Mouse (Mus musculus): Measurements from ENCODE around the gene Fbn1. TPM values are rescaled to one million over a fixed set of nuclear protein-coding genes. Genes with fewer than 3 reads are reported as not detected.

The Fbn1 gene
- polyA plus RNA-seq, 1 experiment from 2014 or later: 32.5 TPM

- 51% methylated on average over 8 of the region's 8 CpGs for WGBS
- no peaks in the 10 kb centered on the region for H3K36me3 ChIP-seq
- no peak overlapping the region for H3K9ac ChIP-seq
- H3K9me3 ChIP-seq: no peaks in the 10 kb centered on the region
- no peak overlapping the region for H3K4me3 ChIP-seq
- no peaks in the 10 kb centered on the region for H3K27me3 ChIP-seq
- no peak for ATAC-seq (ENCODE audit: borderline replicate concordance, extremely low read depth, low FRiP score, low TSS enrichment)
- peaks cover 16% of the 10 kb centered on the region for H3K4me1 ChIP-seq
- H3K27ac ChIP-seq: no peak overlapping the region
- no peak overlapping the region for H3K4me2 ChIP-seq
Observed at GRCm38 (mm10) chr2:125449361-125449760, 58.4 kb downstream of the Fbn1 start.

DNA sequence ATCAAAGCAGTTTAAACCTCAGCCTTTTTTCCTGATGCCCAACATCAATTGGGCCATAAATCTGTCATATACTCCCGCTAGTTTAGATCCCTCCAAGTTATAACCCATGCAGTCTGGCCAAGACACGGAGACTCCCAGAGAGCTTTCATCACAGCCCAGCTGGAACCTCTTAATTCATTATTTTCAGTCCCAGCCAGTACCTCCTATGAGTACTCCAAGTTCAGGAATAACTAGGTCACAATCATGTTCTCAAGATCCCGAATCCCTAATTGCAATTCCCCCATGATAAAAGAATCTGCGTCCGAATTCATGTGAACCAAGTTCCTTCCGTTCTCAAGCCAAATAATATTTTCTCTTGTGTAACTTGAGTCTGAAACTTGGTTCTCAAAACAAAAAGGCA lies 58.9 kb downstream of the Fbn1 start:
- no peak overlapping the region for H3K9ac ChIP-seq
- WGBS: 53% methylated on average over 6 of the region's 6 CpGs
- H3K36me3 ChIP-seq: no peaks in the 10 kb centered on the region
- H3K9me3 ChIP-seq: no peaks in the 10 kb centered on the region
- H3K4me3 ChIP-seq: no peak overlapping the region
- no peak overlapping the region for H3K4me2 ChIP-seq
- ATAC-seq (ENCODE audit: borderline replicate concordance, extremely low read depth, low FRiP score, low TSS enrichment): no peak
- no peak overlapping the region for H3K27ac ChIP-seq
- peaks cover 16% of the 10 kb centered on the region for H3K4me1 ChIP-seq
- H3K27me3 ChIP-seq: no peaks in the 10 kb centered on the region

DNA sequence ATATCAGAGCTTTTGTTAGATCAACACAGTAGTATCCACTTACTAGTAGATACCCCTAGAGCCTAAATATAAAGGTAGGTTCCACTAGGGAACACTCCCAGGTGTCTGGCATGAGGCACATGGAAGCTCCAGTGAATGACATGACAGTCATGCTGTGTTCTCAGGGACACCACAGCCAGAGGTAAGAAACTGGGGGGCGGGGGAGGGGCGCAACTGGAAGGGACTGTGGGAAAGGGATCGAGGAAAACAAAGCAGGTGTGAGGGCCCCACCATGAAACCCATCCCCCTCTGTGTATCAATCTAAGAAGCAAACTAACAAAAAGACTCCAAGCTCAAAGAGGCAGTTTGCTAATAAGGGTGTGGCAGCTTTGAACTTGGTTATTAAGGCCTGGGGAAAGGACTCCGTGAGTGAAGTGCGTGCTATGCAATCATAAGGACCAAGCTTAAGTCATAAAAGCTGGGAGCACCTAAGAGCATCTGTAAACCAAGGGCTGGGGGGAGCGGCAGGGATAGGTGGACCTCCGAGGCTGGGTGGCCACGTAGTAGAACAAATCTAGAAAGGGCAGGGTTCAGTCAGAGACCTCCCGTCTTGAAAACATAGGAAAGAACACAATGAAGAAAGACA lies 60.4 kb downstream of the Fbn1 start:
- no peak overlapping the region for H3K4me2 ChIP-seq
- no peak overlapping the region for H3K27ac ChIP-seq
- no peaks in the 10 kb centered on the region for H3K36me3 ChIP-seq
- no peaks in the 10 kb centered on the region for H3K9me3 ChIP-seq
- H3K4me1 ChIP-seq: peaks cover 16% of the 10 kb centered on the region
- WGBS: 69% methylated on average over 9 of the region's 9 CpGs
- H3K4me3 ChIP-seq: no peak overlapping the region
- no peak overlapping the region for H3K9ac ChIP-seq
- ATAC-seq (ENCODE audit: borderline replicate concordance, extremely low read depth, low FRiP score, low TSS enrichment): 0 out of 2 replicates have a peak, but pooled peaks have one; percentile 41
- no peaks in the 10 kb centered on the region for H3K27me3 ChIP-seq

DNA sequence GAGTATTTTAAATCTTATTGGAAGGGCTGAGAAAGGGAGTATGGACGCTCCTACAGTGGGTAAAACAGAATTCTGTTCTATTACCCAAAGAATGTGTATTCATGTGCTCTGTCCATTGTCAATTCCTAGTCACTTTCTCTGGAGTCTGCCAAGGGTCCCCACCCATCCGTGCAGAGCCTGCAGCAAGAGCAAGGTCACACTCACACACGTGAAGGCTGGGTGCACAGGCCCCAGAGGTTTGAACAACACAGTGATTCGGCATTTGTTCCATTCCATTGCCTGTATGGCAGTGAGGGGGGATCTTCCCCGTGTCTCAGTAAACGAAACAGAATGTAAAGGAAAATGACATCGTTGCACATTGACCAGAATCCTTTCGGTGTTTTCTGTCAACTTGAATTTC lies 69.4 kb downstream of the Fbn1 start:
- Histone ChIP-seq H3K36me3 (no peaks in the 10 kb centered on the region), H3K9ac (no peak overlapping the region), H3K4me1 (no peaks in the 10 kb centered on the region), H3K27ac (no peak overlapping the region), H3K27me3 (no peaks in the 10 kb centered on the region), H3K4me2 (no peak overlapping the region), H3K9me3 (no peaks in the 10 kb centered on the region), H3K4me3 (no peak overlapping the region)
- no peak for ATAC-seq (ENCODE audit: borderline replicate concordance, extremely low read depth, low FRiP score, low TSS enrichment)
- 77% methylated on average over 8 of the region's 8 CpGs for WGBS

- H3K4me3 ChIP-seq: no peak overlapping the region
- no peak overlapping the region for H3K9ac ChIP-seq
- no peak for ATAC-seq (ENCODE audit: borderline replicate concordance, extremely low read depth, low FRiP score, low TSS enrichment)
- H3K27me3 ChIP-seq: no peaks in the 10 kb centered on the region
- H3K9me3 ChIP-seq: no peaks in the 10 kb centered on the region
- no peak overlapping the region for H3K4me2 ChIP-seq
- no peaks in the 10 kb centered on the region for H3K36me3 ChIP-seq
- 70% methylated on average over 7 of the region's 7 CpGs for WGBS
- no peaks in the 10 kb centered on the region for H3K4me1 ChIP-seq
- H3K27ac ChIP-seq: no peak overlapping the region
Observed at GRCm38 (mm10) chr2:125436240-125436639, 71.6 kb downstream of the Fbn1 start.

DNA sequence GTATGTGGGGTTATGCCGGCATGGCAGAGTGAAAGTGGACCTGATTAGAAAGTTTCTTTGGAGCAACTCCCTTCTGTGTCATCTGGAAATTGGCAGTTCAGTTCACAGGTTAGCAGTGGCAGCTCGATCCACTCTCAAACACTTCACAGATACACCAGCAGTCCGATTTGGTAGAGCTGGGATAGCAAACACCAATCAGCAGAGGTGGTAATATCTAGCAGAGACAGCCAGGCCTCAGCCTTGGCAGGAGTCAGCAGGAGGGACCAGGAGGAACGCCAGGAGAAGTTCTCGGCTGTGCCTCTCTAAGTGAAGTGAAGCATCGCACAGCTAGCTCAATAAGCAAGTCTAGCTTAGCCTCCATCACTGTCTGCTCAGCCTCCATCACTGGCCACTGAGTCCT lies 74.3 kb downstream of the Fbn1 start:
- Histone ChIP-seq H3K4me2 (no peak overlapping the region), H3K4me1 (0 out of 2 replicates have a peak, but pooled peaks cover 1% of the 10 kb centered on the region), H3K9ac (no peak overlapping the region), H3K9me3 (no peaks in the 10 kb centered on the region), H3K27me3 (no peaks in the 10 kb centered on the region), H3K4me3 (no peak overlapping the region), H3K27ac (no peak overlapping the region), H3K36me3 (no peaks in the 10 kb centered on the region)
- no peak for ATAC-seq (ENCODE audit: borderline replicate concordance, extremely low read depth, low FRiP score, low TSS enrichment)
- WGBS: 85% methylated on average over 6 of the region's 6 CpGs

- no peak for ATAC-seq (ENCODE audit: borderline replicate concordance, extremely low read depth, low FRiP score, low TSS enrichment)
- no peak overlapping the region for H3K9ac ChIP-seq
- no peak overlapping the region for H3K27ac ChIP-seq
- H3K36me3 ChIP-seq: no peaks in the 10 kb centered on the region
- 60% methylated on average over 6 of the region's 6 CpGs for WGBS
- H3K27me3 ChIP-seq: no peaks in the 10 kb centered on the region
- no peak overlapping the region for H3K4me3 ChIP-seq
- no peaks in the 10 kb centered on the region for H3K9me3 ChIP-seq
- peaks cover 14% of the 10 kb centered on the region for H3K4me1 ChIP-seq
- H3K4me2 ChIP-seq: no peak overlapping the region
Observed at GRCm38 (mm10) chr2:125431491-125431890, 76.3 kb downstream of the Fbn1 start.

DNA sequence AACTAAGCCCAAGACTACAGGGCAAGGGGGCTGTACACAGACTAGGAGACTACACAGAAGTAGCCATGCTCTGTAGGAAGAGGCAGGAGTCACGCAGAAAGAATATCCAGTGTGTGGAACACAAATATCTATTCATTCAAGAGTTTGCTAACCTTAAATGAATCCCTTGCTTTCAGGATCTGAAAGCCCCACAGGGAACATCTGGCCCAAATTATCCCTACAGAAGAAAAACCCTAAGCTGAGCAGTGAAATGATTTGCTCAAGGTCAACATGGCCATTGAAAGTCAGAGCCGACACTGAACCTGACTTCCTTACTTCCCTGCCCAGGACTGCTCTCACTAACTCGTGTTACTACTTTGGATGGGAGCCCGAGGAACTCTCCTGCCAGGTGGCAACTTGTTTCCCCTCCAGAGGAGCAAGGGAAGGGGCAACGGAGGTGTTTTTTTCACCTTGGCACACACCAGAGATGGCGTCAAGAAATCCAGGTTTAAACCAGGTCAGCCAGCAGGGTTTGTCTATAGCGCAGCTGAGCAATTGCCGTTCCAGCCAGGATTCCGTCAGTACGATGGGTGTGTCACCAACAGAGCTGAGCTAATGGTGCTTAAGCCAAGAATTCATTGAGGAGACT lies 78.9 kb downstream of the Fbn1 start:
- Histone ChIP-seq H3K4me2 (no peak overlapping the region), H3K36me3 (no peaks in the 10 kb centered on the region), H3K9me3 (no peaks in the 10 kb centered on the region), H3K27me3 (no peaks in the 10 kb centered on the region), H3K27ac (no peak overlapping the region), H3K4me3 (no peak overlapping the region), H3K9ac (no peak overlapping the region), H3K4me1 (peaks cover 32% of the 10 kb centered on the region)
- ATAC-seq (ENCODE audit: borderline replicate concordance, extremely low read depth, low FRiP score, low TSS enrichment): no peak
- WGBS: 65% methylated on average over 10 of the region's 10 CpGs

GRCm38 (mm10) chr2:125420604-125421003 lies 87.2 kb downstream of the Fbn1 start:
- no peak overlapping the region for H3K4me3 ChIP-seq
- H3K4me1 ChIP-seq: peaks cover 39% of the 10 kb centered on the region
- ATAC-seq (ENCODE audit: borderline replicate concordance, extremely low read depth, low FRiP score, low TSS enrichment): peak; percentile 46; the same call in 1 of the 2 replicates
- no peaks in the 10 kb centered on the region for H3K36me3 ChIP-seq
- no peaks in the 10 kb centered on the region for H3K27me3 ChIP-seq
- H3K9ac ChIP-seq: no peak overlapping the region
- H3K9me3 ChIP-seq: no peaks in the 10 kb centered on the region
- 38% methylated on average over 9 of the region's 9 CpGs for WGBS
- no peak overlapping the region for H3K4me2 ChIP-seq
- H3K27ac ChIP-seq: 0 out of 2 replicates have a peak overlapping the region, but pooled peaks have one; percentile 26

DNA sequence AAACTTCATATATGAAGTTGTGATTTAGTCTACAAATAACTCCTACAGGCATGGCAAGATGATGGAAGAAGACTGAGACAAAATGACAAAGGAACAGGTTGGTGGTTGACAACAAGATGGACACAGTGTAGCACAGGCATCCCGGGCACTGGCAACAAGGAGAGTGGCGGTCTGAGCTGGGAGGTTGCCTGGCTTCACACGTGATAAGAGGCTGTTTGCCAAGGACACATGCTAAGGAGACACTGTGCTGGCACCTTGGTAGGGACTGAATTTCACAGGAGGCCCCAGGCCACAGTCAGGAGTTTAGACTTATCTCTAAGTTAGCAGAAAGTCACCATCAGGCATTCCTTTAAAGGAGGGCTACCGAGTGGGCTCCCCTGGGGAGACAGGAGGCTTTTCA lies 88.1 kb downstream of the Fbn1 start:
- Histone ChIP-seq H3K4me3 (no peak overlapping the region), H3K27ac (no peak overlapping the region), H3K9ac (no peak overlapping the region), H3K4me1 (peaks cover 32% of the 10 kb centered on the region), H3K9me3 (no peaks in the 10 kb centered on the region), H3K4me2 (no peak overlapping the region), H3K27me3 (no peaks in the 10 kb centered on the region), H3K36me3 (no peaks in the 10 kb centered on the region)
- 68% methylated on average over 4 of the region's 4 CpGs for WGBS
- no peak for ATAC-seq (ENCODE audit: borderline replicate concordance, extremely low read depth, low FRiP score, low TSS enrichment)

- H3K4me1 ChIP-seq: peaks cover 30% of the 10 kb centered on the region
- H3K27me3 ChIP-seq: no peaks in the 10 kb centered on the region
- no peak overlapping the region for H3K27ac ChIP-seq
- WGBS: 75% methylated on average over 4 of the region's 4 CpGs
- no peak overlapping the region for H3K4me2 ChIP-seq
- H3K4me3 ChIP-seq: no peak overlapping the region
- no peak for ATAC-seq (ENCODE audit: borderline replicate concordance, extremely low read depth, low FRiP score, low TSS enrichment)
- H3K9ac ChIP-seq: no peak overlapping the region
- no peaks in the 10 kb centered on the region for H3K9me3 ChIP-seq
- no peaks in the 10 kb centered on the region for H3K36me3 ChIP-seq
Observed at GRCm38 (mm10) chr2:125418546-125418945, 89.2 kb downstream of the Fbn1 start.

GRCm38 (mm10) chr2:125416541-125417245 lies 91.1 kb downstream of the Fbn1 start:
- Histone ChIP-seq H3K27me3 (no peaks in the 10 kb centered on the region), H3K9ac (no peak overlapping the region), H3K4me2 (no peak overlapping the region), H3K27ac (peak overlapping the region; percentile 15; the same call in 1 of the 2 replicates), H3K4me3 (no peak overlapping the region), H3K9me3 (no peaks in the 10 kb centered on the region), H3K4me1 (peaks cover 27% of the 10 kb centered on the region), H3K36me3 (0 out of 2 replicates have a peak, but pooled peaks cover 6% of the 10 kb centered on the region)
- no peak for ATAC-seq (ENCODE audit: borderline replicate concordance, extremely low read depth, low FRiP score, low TSS enrichment)
- 68% methylated on average over 10 of the region's 10 CpGs for WGBS

Data from lung, embryonic 15.5 days (tissue).